Mouse (Mus musculus) embryonic fibroblast, embryonic 13.5 days (primary cell): ENCODE measurements around the gene Gm17606.

Experiments used
- CTCF ChIP-seq: IDR thresholded peaks from 2 replicates; pipeline ENCODE4 v1.5.1; 2011; ENCODE audit warnings: mild to moderate bottlenecking, control low read depth, low read length, moderate library complexity, borderline replicate concordance; ENCODE audit not compliant: insufficient read depth
- POLR2A ChIP-seq: IDR thresholded peaks from 2 replicates; pipeline ENCODE4 v1.6.1; 2011; ENCODE audit warnings: low read depth, mild to moderate bottlenecking, control low read depth, low read length, moderate library complexity

DNA sequence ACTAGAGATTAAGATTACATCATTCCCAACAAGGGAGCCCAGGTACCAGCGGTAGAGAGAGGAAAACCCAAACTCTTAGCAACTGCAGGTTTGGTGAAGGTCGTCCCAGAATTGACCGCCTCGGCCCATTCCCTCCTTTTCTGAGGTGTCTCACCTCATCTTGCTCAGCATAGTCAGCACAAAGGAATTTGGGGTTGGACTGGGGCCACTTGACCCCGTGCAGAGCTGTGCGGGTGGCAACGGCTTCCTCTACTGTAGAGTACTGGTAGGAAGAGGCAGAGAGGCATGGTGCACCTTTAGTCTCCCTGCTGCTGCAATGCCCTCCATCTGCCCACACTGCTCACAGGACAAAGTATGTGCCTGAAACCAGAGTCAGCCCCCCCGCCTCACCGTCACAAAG, 3.5 kb downstream of the Gm17606 start:
- no peak for TF ChIP-seq POLR2A
- TF ChIP-seq CTCF: no peak
